Mouse (Mus musculus) bone marrow, adult 2 months (tissue): ENCODE data around the gene Ccl17.
A peak's percentile ranks its signal among the peaks of the same experiment; 100 is the strongest.

ENCODE experiments used
- CTCF ChIP-seq: fragments of 200-500 bp; IDR thresholded peaks from 2 replicates; pipeline ENCODE4 v1.5.1; 2011; ENCODE audit warnings: low read length, control low read depth; ENCODE audit not compliant: control insufficient read depth, insufficient read depth
- POLR2A ChIP-seq: fragments of 200-500 bp; IDR thresholded peaks from 2 replicates; pipeline ENCODE4 v1.6.1; 2011; ENCODE audit warnings: low read depth, mild to moderate bottlenecking, control low read depth, low read length, borderline replicate concordance; ENCODE audit not compliant: control insufficient read depth

DNA sequence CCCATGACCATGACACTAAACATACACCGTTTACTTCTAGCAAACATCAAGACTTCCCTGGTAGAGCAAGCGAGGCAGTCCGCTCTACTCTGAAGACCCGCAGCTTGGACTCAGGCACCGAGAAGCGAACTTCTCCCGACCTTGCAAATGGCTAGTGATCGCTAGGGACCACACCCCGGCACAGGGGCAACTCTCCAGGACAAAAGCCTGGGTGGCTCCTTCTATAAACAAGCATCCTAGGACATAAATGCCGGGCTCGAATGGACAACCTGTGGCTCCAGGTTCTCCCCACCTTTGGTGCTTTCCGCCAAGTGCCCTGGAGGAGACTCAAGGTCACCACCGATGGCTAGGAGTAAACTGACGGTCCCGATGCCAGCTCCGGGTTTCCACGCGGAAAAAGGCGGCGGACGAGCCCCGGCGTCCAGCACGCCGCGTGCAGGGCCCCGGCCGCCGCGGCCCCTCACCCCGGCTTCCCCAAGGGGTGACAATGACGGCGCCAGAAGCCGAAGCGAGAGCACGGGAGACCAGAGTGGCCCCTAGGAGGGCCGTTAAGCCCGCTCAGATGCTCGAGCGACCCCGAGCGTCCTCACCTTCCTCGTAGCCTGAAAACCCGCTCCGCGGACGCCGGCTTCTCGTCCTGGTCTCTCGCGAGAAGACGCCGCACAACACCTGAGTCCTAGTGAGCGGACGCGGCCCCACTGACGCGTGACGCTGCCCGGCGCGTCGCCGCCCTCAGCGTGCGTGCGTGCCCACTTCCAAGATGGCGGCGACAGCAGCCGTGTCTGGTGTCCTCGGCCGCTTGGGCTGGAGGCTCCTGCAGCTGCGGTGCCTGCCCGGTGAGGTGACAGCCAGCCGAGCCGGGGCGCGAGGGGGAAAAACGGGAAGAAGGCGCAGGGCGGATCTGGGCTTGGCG lies 27.7 kb downstream of the Ccl17 start, which contains the start of the genes Coq9 and Ciapin1:
- TF ChIP-seq POLR2A (peak; percentile 93), CTCF (no peak)
